Mouse (Mus musculus) myocyte (in vitro differentiated cells): ENCODE data around the gene Gm20388. TPM values are rescaled to one million over a fixed set of nuclear protein-coding genes. Genes with fewer than 3 reads are reported as not detected.

ENCODE experiments used
- H3K27me3 ChIP-seq: one replicate; pipeline ENCODE4 v1.6.1; 2011; ENCODE audit not compliant: control insufficient read depth, insufficient read depth, insufficient read length
- H3K36me3 ChIP-seq: one replicate; pipeline ENCODE4 v1.6.1; 2011; ENCODE audit not compliant: control insufficient read depth, insufficient read depth
- H3K4me2 ChIP-seq: one replicate; pipeline ENCODE4 v1.6.1; 2011; ENCODE audit warnings: low read depth, control low read depth
- H3K4me3 ChIP-seq: one replicate; pipeline ENCODE4 v1.5.1; 2011; ENCODE audit warnings: mild to moderate bottlenecking, control low read depth, moderate library complexity
- H3K79me2 ChIP-seq: one replicate; pipeline ENCODE4 v1.6.1; 2011; ENCODE audit not compliant: control insufficient read depth, insufficient read depth
- H3ac ChIP-seq: one replicate; pipeline ENCODE4 v1.6.1; 2011; ENCODE audit not compliant: control insufficient read depth, insufficient read length
- CEBPB ChIP-seq: IDR thresholded peaks from 2 replicates; pipeline ENCODE4 v1.6.1; 2011; ENCODE audit warnings: mild to moderate bottlenecking, moderate library complexity; ENCODE audit not compliant: poor library complexity, insufficient read depth, severe bottlenecking
- E2F4 ChIP-seq: IDR thresholded peaks from one replicate; pipeline ENCODE4 v1.6.1; 2011; ENCODE audit warnings: mild to moderate bottlenecking, control low read depth, moderate library complexity; ENCODE audit not compliant: insufficient read depth
- MAX ChIP-seq: IDR thresholded peaks from one replicate; pipeline ENCODE4 v1.6.1; 2011; ENCODE audit warnings: low read depth, mild to moderate bottlenecking, control low read depth
- MYOD1 ChIP-seq, 3 experiments: IDR thresholded peaks; one replicate each; pipeline ENCODE4 v1.6.1; 2011; ENCODE audit warnings: control low read depth in 2 of 3, low read depth in 2 of 3, mild to moderate bottlenecking in 2 of 3, moderate library complexity in 1 of 3; ENCODE audit not compliant: insufficient read length in 2 of 3, control insufficient read depth in 1 of 3
- MYOG ChIP-seq, 3 experiments: IDR thresholded peaks; one replicate each; pipeline ENCODE4 v1.6.1; 2011; ENCODE audit warnings: control low read depth in 2 of 3, low read depth in 2 of 3, mild to moderate bottlenecking in 2 of 3; ENCODE audit not compliant: insufficient read length in 2 of 3, control insufficient read depth in 1 of 3, insufficient read depth in 1 of 3
- POLR2A ChIP-seq: IDR thresholded peaks from one replicate; pipeline ENCODE4 v1.6.1; 2011; ENCODE audit warnings: low read depth, mild to moderate bottlenecking, control low read depth, moderate library complexity; ENCODE audit not compliant: insufficient read length
- POLR2AphosphoS2 ChIP-seq: IDR thresholded peaks from one replicate; pipeline ENCODE4 v1.6.1; 2011; ENCODE audit warnings: low read depth, control low read depth; ENCODE audit not compliant: insufficient read length
- REST ChIP-seq: IDR thresholded peaks from one replicate; pipeline ENCODE4 v1.6.1; 2011; ENCODE audit warnings: mild to moderate bottlenecking, control low read depth, moderate library complexity; ENCODE audit not compliant: insufficient read depth, insufficient read length
- SRF ChIP-seq: IDR thresholded peaks from one replicate; pipeline ENCODE4 v1.6.1; 2011; ENCODE audit warnings: low read depth; ENCODE audit not compliant: control insufficient read depth, insufficient read length
- TCF12 ChIP-seq: IDR thresholded peaks from one replicate; pipeline ENCODE4 v1.6.1; 2011; ENCODE audit warnings: mild to moderate bottlenecking, control low read depth; ENCODE audit not compliant: poor library complexity, insufficient read depth, severe bottlenecking
- TCF3 ChIP-seq: IDR thresholded peaks from one replicate; pipeline ENCODE4 v1.6.1; 2011; ENCODE audit warnings: low read depth, control low read depth; ENCODE audit not compliant: insufficient read length
- USF1 ChIP-seq: IDR thresholded peaks from one replicate; pipeline ENCODE4 v1.6.1; 2011; ENCODE audit warnings: low read depth, mild to moderate bottlenecking, control low read depth, moderate library complexity
- polyA plus RNA-seq: library from polyadenylated mRNA; unstranded; fragments of >200 nt; fragmentation: generic; extraction: Trizol; gene quantifications from one replicate; pipeline ENCODE4 v1.2.1, GENCODE M21; 2012; ENCODE audit warnings: missing spikeins

Gene Gm20388
- polyA plus RNA-seq, 1 experiment = 15.3 TPM

- H3ac ChIP-seq = no peak overlapping the region
- TF ChIP-seq TCF3 (no peak), MAX (no peak), SRF (no peak), TCF12 (no peak), POLR2A (no peak), MYOG (IDR thresholded peaks at IDR 0.05; ENCODE audit: control insufficient read depth in 1 of 3, insufficient read depth in 1 of 3, insufficient read length in 2 of 3, low read depth in 2 of 3) (no peak), E2F4 (no peak), USF1 (no peak), CEBPB (no peak), MYOD1 (IDR thresholded peaks at IDR 0.05; ENCODE audit: control insufficient read depth in 1 of 3, insufficient read length in 2 of 3, low read depth in 2 of 3) (no peak), POLR2AphosphoS2 (no peak), REST (no peak)
- no peak overlapping the region for H3K4me2 ChIP-seq
- H3K36me3 ChIP-seq = no peaks in the 10 kb centered on the region
- no peaks in the 10 kb centered on the region for H3K79me2 ChIP-seq
- H3K27me3 ChIP-seq = no peaks in the 10 kb centered on the region
- H3K4me3 ChIP-seq = no peak overlapping the region
Measured at GRCm38 (mm10) chr8:121162906-121163695, 1252.5 kb downstream of the Gm20388 start.

- no peak overlapping the region for H3K4me2 ChIP-seq
- H3K27me3 ChIP-seq = no peaks in the 10 kb centered on the region
- H3K4me3 ChIP-seq = no peak overlapping the region
- H3ac ChIP-seq = no peak overlapping the region
- no peaks in the 10 kb centered on the region for H3K79me2 ChIP-seq
- no peaks in the 10 kb centered on the region for H3K36me3 ChIP-seq
- TF ChIP-seq TCF12 = no peak
- TF ChIP-seq MYOD1 (IDR thresholded peaks at IDR 0.05; ENCODE audit: control insufficient read depth in 1 of 3, insufficient read length in 2 of 3, low read depth in 2 of 3) = no peak
- TF ChIP-seq SRF = no peak
- no peak for TF ChIP-seq CEBPB
- TF ChIP-seq E2F4 = no peak
- TF ChIP-seq MAX = no peak
- no peak for TF ChIP-seq MYOG (IDR thresholded peaks at IDR 0.05; ENCODE audit: control insufficient read depth in 1 of 3, insufficient read depth in 1 of 3, insufficient read length in 2 of 3, low read depth in 2 of 3)
- TF ChIP-seq POLR2AphosphoS2 = no peak
- no peak for TF ChIP-seq REST
- no peak for TF ChIP-seq TCF3
- no peak for TF ChIP-seq USF1
Measured at GRCm38 (mm10) chr8:121164017-121164469, 1253.4 kb downstream of the Gm20388 start.

DNA sequence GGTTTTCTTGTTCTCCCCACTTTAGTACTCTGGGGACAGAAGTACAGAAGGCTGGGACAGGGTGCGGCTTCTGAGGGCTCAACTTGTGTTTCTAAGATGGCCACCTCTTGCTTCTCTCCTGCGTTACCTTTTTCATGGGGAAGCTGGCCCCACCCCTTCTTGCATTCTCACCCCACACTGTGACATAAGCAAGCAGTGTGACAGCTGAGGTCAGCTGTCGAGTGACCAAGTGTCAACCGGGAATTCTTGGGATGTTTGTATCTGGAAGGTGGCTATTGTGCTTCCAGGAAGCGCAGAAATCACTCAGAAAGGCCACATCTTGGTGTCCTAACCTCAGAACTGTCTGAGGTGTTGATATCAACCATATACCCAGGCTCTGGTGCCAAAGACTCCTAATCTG, 1257.4 kb downstream of the Gm20388 start:
- Histone ChIP-seq H3K36me3 (no peaks in the 10 kb centered on the region), H3K27me3 (no peaks in the 10 kb centered on the region), H3K79me2 (no peaks in the 10 kb centered on the region), H3K4me2 (no peak overlapping the region), H3ac (no peak overlapping the region), H3K4me3 (no peak overlapping the region)
- TF ChIP-seq SRF (no peak), CEBPB (no peak), POLR2A (no peak), TCF12 (no peak), POLR2AphosphoS2 (no peak), TCF3 (peak; percentile 32), E2F4 (no peak), MYOG (IDR thresholded peaks at IDR 0.05; ENCODE audit: control insufficient read depth in 1 of 3, insufficient read depth in 1 of 3, insufficient read length in 2 of 3, low read depth in 2 of 3) (peak in 1 of 3 experiments; percentile 79), USF1 (no peak), MYOD1 (IDR thresholded peaks at IDR 0.05; ENCODE audit: control insufficient read depth in 1 of 3, insufficient read length in 2 of 3, low read depth in 2 of 3) (peak in 1 of 3 experiments; percentile 65), REST (no peak), MAX (no peak)

DNA sequence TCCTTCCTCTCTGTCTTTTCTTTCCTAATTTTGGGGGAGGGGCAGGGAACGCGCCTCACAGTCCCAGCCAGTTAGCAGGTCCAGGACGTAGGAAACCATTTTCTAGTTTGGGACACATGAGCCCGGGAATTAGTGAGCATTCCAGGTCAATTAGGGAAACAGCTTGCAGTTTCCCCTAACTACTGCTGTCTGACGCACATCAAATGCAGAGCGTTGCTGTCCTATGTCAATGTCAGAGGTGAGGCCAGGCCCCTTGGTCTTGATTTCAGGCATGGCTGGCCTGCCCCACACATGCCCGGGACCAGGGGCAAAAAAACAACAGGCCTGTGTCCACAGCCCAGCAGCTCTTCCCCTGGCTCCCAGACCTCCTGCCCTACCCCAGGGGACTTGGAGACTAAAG, 1259.5 kb downstream of the Gm20388 start:
- TF ChIP-seq USF1 = no peak
- no peak for TF ChIP-seq E2F4
- TF ChIP-seq POLR2A = no peak
- TF ChIP-seq TCF12 = no peak
- no peak for TF ChIP-seq MYOD1 (IDR thresholded peaks at IDR 0.05; ENCODE audit: control insufficient read depth in 1 of 3, insufficient read length in 2 of 3, low read depth in 2 of 3)
- TF ChIP-seq POLR2AphosphoS2 = no peak
- TF ChIP-seq TCF3 = no peak
- no peaks in the 10 kb centered on the region for H3K79me2 ChIP-seq
- H3K27me3 ChIP-seq = no peaks in the 10 kb centered on the region
- no peak overlapping the region for H3K4me2 ChIP-seq
- H3K36me3 ChIP-seq = no peaks in the 10 kb centered on the region
- no peak overlapping the region for H3K4me3 ChIP-seq
- no peak overlapping the region for H3ac ChIP-seq
